Mouse (Mus musculus): ENCODE results near the gene Tuba1c.
A peak's percentile ranks its signal among the peaks of the same experiment; 100 is the strongest.

Tuba1c gene

DNA sequence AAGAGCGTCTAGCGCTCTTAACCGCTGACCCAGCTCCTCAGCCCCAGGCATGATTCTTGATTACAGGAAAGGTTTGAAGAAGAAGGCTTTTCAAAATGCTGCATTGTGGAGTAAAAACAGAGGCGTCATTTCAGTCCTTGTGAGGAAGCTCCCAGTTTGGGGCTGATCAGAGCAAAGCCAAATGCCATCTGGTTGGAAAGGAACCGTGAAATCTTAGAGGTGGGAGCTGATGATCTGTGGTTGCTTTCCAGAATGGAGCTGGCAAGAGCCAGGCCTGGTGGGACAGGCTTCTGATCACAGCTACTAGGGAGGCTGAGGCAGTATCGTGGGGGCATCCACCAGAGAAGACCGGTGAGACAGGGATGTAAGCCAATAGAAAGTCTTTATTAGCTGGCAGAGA is 32.9 kb upstream of the Tuba1c start:
- peak in 1 of 2 experiments; percentile 62 for DNase-seq

DNA sequence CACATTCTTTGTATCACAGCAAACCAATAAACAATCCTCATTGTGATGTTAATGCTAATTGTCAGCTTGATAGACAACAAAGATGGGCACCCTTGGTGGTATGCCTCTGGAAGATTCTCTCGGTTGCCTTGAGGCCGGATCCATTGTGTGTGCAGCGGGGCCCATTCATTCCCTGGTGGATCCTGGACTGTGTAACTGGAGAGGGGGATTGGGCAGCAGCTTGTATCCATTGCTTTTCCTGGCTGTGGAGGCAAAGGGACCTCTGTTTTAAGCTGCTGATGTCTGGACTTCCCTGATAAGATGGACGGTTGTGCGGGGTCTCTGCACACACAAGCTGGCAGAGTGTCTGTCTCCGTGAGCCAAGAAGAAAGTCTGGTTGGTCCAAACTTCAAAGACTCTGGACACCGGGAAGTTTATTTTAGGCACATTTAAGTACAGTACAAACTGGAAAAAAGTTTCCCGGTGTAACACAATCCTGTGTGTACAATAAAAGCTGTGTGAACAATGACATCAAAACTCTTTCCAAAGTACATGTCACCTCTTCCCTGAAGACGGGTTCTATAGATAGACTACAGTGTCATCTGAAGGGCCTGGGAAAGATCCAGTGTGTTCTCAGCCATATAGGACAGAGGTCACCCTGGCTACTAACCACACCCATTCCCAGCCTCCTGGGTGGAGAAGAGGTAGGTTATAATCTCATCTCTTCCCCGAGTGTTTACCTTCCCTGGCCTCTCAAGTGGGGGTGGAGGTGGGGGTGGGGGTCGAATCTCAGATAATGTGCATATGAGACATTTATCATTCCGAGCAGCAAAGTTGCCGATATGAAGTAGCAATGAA is 31.5 kb upstream of the Tuba1c start:
- DNase-seq = no peak

DNA sequence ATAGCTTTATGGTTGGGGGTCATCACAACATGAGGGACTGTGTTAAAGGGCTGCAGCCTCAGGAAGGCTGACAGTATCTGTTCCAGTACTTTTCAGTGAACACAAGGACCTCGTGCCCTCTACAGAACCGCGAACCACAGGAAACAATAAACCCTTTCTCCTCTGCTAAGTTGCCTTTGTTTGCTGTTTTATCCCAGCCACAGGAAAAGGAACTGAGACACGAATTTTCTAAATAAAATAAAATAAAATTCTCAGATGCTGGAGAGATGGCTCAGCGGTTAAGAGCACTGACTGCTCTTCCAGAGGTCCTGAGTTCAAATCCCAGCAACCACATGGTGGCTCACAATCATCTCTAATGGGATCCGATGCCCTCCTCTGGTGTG is 30.9 kb upstream of the Tuba1c start:
- DNase-seq = no peak

GRCm38 (mm10) chr15:99000535-99001283 is 29.0 kb upstream of the Tuba1c start:
- DNase-seq = peak; percentile 78 to 83

- DNase-seq = no peak
Measured at GRCm38 (mm10) chr15:99001451-99001931, 28.2 kb upstream of the Tuba1c start.

DNA sequence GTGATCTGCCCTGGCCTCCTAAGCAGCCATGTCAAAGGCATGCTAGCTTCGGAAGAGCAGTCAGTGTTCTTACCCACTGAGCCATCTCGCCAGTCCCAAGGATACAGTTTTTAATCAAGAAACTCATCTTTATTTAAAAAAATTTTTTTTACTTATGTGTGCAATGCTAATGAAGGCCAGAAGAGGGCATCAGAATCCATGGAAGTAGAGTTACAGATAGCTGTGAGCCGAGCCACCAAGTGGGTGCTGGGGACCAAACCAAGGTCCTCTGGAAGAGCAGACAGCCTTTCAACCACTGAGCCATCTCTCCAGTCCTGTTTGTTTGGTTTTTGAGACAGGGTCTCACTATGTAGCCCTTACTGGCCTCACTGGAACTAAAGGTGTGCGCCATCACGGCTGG is 26.1 kb upstream of the Tuba1c start:
- no peak for DNase-seq

DNA sequence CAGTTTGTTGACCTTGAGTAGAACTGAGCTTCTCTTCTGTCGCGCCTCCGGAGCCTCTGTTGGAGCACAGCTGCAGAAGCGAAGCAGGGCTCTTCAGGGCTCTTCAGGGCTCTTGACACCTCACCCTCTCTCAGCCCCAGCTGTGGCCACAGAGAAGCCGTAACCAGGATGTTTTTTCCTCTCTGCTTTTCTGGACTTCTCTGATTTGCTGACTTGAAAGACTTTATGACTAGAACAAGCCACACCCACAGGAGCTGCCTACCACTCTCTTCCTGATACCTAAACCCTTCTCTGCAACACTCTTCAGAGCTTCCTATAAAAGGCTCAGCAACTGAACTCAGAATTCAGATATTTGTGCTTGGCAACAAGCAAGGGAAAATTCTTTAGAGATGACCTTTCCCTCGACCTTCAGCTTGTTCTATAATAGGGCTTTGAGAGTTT is 20.9 kb upstream of the Tuba1c start:
- DNase-seq = no peak

GRCm38 (mm10) chr15:99010896-99011295 is 18.8 kb upstream of the Tuba1c start:
- no peak for DNase-seq

DNA sequence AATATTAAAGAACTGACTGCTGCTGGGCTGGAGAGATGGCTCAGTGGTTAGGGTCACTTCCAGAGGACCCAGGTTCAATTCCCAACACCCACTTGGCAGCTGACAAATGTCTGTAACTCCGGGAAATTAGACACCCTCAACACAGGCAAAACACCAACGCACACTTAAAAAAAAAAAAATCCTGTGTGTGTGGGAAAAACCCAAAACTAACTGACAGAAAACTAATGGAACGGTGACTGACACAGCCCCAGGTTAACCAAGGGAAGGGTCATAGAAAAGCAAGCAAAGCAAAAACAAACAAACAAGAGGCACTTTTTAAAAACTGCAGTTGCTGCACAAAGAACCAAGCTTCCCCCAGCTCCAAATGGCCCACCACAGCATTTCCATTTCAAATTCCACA is 17.7 kb upstream of the Tuba1c start:
- DNase-seq = no peak

GRCm38 (mm10) chr15:99014496-99015030 is 15.1 kb upstream of the Tuba1c start:
- DNase-seq = no peak

GRCm38 (mm10) chr15:99017355-99017761 is 12.3 kb upstream of the Tuba1c start:
- no peak for DNase-seq

DNA sequence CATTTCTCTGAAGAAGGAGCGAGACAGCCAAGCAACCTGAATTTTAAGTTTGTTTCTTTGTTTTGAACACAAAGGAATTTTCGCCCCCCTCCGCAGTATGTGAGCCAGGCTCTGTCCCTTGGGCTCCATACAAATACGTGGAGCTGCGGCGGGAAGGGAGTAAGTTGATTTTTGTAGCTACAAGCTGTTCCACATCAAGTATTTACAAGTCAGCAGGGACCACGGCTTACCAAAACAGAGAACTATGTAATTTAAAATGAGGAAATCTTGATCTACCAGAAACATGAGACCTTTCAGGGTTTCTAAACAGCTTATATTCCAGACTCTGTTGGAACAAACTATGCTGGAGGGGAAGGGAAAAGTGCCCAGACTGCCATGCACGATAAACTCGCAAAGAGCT is 11.7 kb upstream of the Tuba1c start:
- no peak for DNase-seq

DNA sequence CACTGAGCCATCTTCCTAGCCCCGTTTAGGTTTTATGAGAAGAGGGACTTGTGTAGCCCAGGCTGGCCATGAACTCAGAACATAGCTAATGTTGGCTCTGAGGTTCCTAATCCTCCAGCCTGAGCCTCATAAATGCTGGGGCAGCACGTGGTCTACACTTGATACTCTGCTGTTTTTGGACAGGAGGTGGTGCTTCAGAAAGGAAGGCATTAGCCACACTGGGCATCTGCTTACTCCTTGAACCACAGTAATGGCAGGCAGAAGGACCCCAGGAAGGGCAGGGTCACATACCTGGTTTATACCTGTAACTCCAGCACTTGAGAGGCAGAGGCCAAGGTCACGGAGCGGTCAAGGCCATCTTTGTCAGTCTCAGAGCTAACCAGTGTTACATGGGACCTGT is 11.1 kb upstream of the Tuba1c start:
- DNase-seq = no peak

DNA sequence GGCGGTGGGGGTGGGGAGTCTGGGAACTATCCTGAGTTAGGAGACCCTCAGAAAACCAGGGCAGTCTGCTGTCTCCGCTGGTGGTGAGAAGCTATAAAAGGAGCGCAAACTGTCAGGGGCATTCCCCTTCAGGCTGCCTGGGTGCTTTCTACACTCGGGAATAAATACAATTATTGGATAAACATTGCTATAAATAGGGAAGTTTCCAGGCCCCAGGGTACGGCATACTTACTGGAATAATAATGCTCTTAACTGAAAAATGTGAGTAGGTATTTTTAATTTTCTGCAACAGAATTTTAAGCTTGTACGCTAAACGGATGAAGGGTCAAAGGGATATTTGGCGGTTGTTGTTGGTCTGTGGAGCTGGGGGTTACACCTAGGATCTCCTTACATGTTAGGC is 10.3 kb upstream of the Tuba1c start:
- DNase-seq = no peak

GRCm38 (mm10) chr15:99020171-99020570 is 9.5 kb upstream of the Tuba1c start:
- no peak for DNase-seq

DNA sequence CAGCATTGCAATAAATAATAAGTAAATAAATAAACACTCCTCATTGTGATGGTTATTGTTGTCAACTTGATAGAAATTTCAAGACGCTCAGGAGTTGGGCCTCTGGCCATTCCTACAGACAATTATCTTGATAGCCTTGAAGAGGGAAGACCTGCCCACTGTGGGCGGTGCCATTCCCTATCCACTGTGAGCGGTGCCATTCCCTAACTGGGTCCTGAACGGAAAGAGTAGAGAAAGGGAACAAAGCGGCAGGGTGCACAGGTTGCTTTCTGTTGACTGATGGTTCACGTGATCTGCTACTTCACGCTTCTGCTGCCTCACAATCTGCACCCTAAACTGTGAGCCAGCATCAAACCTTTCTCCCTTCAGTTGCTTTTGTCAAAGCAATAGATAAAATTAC is 8.4 kb upstream of the Tuba1c start:
- DNase-seq = no peak

- DNase-seq = peak; percentile 88 to 93
Measured at GRCm38 (mm10) chr15:99024668-99025314, 4.9 kb upstream of the Tuba1c start.

GRCm38 (mm10) chr15:99025414-99025813 is 4.3 kb upstream of the Tuba1c start:
- DNase-seq = no peak

GRCm38 (mm10) chr15:99026259-99026658 is 3.4 kb upstream of the Tuba1c start:
- DNase-seq = peak; percentile 36 to 65

DNA sequence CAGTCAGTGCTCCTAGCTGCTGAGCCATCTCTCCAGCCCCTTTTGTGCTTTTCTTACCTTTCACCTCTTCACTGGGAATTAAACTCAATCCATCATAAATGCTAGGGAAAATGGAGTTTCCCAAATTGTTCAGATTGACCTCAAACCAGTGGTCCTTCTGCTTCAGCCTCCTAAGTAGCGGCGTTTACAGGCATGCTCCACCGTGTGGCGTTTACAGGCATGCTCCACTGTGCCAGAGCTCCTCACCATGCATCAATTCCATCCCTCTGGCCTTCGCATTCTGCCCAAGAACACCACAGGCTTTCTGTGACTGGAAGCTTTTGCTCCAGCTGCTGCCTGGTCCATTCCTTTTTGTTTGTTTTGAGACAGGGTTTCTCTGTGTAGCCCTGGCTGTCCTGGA is 2.6 kb upstream of the Tuba1c start:
- DNase-seq = no peak

GRCm38 (mm10) chr15:99028874-99029458 is 725 bp upstream of the Tuba1c start:
- no peak for DNase-seq

GRCm38 (mm10) chr15:99030585-99031387 is 1.1 kb downstream of the Tuba1c start:
- no peak for DNase-seq

All from cerebellum, postnatal 14 days (tissue).